Mouse (Mus musculus) heart, postnatal 25 days (tissue): Measurements from ENCODE around the gene Birc6. TPM values are rescaled to one million over a fixed set of nuclear protein-coding genes. Genes with fewer than 3 reads are reported as not detected.

Source experiments
- DNase-seq: peaks from one replicate; pipeline ENCODE4 v3.0.0; 2022; ENCODE audit warnings: low spot score
- intact Hi-C: fragments of 180-260 bp; cut with DNase I; formaldehyde crosslinking; loops from one replicate; pipeline ENCODE4 v1.15.1; 2025
- total RNA-seq, 2 experiments: library from RNA; stranded (reverse); gene quantifications; 2 replicates each; pipeline ENCODE4 v1.2.3; 2021

Birc6 gene
- total RNA-seq = 10 to 100 TPM; 74.5 to 92.1 TPM

DNA sequence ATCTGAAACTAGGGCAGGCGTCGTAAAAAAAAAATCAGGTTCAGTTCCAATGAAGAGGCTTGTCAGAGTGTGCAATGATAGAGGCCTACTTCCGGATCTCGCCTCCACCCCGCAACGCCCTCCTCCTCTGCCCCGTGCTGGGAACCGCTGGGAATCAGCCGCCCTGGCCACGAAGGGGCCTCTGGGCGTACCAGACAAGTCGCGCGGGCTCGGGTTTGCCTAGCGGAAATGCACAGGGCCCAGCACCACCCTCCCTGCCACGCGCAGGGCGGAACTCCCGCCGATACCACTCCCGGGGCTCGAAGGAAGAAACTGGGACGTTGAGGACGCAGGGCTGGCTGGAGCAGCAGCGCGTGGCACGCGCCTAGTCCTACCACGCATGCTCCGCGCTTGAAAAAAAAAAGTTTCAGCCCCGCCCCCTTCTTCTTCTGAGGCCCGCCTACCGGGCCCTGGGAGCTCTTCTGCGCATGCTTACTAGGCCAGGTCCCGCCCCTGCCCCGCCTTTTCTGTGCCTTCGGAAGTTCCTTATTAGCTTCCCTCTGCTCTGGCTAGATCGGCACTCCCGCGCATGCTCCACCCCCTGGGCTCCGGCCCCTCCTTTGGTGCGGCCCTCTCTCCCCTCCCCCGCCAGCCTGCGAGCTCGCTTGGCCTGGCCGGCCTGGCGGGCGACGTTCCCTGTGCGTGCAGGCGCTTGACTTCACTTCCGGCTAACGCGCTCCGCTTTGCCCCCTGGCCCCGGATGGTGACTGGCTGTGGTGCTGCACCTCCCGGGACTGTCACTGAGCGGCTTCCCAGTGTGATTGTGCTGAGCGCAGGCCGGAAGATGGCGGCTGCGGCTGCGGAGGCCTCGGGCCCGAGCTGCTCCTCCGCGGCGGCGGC, at the start of gene Birc6:
Gene Birc6, plus strand, starts transcription at position 567 of the 879 bp plus-strand sequence.
- peak; percentile 100 for DNase-seq
- intact Hi-C loops = loop anchor here (2.0 kb wide), 2 partner anchors 39 to 191 kb away; partner anchors contain the start of gene Yipf4

DNA sequence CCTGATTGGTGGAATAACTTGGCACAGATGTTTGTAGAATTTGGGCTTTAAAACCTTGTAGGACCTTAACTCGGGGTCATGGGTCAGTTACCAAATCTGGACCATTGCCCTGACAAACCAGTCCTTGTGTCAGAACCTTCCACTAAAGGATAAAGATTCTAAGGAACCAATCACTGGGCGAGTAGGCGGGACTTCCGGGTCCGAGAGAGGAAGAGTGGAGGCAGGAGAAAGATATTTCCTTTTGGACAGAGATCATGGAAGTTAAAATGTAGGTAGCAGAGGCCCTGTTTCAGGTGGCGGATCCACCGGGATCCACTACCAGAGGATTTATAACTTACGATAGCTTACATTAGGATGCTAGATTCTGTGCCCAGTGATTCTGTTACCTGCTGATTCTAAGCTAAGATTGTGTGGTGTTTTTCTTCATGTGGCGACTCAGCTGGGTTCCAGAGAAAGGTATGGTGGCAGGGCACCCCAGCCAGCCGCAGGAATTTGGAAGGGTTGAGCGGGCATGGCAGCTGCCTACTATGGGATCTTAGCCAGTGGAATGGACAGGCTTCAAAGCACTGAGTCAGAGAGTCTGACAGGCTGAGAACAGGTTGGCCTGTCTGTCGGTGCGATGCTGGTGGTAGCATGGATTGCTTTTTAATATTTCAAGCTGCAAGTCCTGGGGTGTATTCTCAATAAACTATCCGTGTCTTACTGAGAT, 47.6 kb upstream of the Birc6 start:
- DNase-seq = no peak
- intact Hi-C loops = no loop called here

DNA sequence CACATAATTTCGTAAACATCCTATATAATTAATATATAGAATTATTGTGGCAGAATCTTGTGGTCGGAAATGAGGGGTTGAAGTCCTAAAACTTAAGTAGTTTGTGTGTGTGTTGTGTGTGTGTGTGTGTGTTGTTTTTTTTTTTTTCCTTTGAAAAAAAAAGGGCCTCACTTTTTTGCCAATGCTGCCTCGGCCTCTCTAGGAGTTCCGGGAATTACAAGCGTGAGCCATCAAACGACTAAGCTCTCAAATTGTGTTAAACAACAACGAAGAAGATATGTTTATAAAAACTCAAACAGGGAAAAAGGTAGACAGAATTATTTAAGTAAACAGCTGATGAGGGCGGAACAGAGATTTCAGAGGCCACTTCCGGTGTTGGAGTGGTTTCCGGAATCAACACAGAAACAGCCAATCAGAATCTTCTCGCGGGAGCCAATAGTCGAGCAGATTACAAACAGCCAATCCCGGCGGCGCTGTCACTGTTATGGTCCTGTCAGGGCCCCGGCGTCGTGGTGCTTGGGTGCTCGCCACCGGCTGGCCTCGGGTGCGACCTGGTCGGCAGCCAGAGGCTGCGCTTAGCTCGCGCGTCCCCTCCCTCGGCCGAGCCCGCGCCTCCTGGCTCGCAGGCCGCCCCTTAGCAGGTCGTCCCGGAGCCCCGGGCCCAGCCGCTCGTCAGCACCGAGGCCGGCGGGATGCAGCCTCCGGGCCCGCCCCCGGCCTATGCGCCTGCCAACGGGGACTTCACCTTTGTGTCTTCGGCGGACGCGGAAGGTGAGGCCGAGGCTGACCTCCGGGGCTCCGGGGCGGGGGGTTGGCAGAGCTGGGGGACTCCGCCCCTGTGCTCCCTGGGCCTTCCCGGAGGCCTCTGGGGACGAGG, 38.8 kb upstream of the Birc6 start, which contains the start of gene Yipf4:
Gene Yipf4, plus strand, starts transcription at position 470 of the 877 bp plus-strand sequence.
- intact Hi-C loops = loop anchor here (2.0 to 5.0 kb wide), 2 partner anchors 40 to 92 kb away; partner anchors contain the start of genes Birc6 and Slc30a6
- DNase-seq = peak; percentile 96

DNA sequence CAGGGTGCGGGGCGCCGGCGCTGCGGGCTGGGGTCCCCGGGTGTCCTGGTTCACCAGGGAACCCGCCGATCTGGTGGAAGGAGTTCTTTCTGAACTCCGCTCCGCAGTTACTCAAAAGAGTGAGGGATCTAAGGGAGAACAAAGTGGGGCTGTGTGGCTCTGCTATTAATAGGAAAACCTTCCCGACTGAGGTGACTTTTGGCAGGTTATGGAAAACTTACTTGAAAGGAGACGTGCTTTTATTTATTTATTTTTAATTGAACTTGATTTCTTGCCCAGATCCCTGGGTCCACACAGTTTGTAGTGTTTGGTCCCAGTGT, 38.2 kb upstream of the Birc6 start:
- intact Hi-C loops = loop anchor here (2.0 to 5.0 kb wide), 2 partner anchors 39 to 93 kb away; partner anchors contain the start of genes Birc6 and Slc30a6
- DNase-seq = no peak

DNA sequence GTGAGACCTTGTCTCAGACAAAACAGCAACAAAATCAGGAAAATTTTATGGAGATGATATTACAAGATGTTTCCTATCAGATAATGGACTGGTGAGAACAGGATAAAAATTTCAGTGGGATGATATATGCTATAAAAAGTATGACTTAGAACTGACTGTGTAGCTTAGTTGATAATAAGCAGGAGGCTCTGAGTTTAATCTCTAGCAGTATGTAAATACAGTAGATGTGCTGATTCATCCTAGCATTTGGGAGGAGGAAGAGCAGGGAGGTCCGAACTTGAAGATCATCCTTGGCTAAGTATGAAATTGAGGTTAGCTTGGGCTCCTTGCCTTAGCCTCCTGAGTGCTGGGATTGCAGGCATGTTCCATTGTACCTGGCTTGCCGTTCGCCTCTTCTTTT, 36.5 kb upstream of the Birc6 start:
- DNase-seq = no peak
- intact Hi-C loops = no loop called here

DNA sequence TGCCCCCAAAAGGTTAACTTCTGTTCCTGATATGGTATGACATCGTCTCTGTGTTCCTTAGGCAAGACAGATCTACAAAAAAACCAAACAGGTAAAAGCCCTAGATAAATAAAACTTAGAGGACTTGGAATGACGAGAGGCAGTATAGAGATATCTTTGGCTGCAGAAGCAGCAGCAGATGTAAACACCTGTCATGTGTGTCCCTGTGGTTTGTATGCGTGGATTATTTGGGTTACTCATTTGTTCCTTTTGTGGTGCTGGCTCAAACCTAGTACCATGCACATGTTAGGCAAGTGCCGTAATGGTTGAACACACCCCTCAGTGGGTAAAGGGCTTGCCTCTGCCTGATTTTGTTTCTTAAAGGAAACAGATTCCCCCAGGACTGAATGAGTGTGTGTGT, 27.9 kb upstream of the Birc6 start:
- no peak for DNase-seq
- intact Hi-C loops = no loop called here

DNA sequence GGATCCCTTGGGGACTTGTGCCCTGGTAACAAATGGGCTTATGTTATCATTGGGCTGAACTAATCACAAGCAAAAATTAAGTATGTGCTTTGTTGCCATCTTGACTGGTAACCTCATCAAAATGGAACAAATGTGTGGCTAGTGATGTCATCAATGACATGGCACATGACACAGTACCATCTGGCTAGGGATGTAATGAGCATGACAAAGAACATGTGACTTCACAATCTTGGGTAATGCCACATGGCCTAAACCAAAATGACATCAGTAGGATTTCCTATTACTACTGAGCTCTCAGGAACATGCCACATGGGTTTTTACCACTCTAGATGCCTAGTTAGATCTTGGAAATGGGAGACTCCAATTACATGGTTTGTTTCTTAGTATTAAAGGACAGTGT, 27.0 kb upstream of the Birc6 start:
- DNase-seq = no peak
- intact Hi-C loops = no loop called here

DNA sequence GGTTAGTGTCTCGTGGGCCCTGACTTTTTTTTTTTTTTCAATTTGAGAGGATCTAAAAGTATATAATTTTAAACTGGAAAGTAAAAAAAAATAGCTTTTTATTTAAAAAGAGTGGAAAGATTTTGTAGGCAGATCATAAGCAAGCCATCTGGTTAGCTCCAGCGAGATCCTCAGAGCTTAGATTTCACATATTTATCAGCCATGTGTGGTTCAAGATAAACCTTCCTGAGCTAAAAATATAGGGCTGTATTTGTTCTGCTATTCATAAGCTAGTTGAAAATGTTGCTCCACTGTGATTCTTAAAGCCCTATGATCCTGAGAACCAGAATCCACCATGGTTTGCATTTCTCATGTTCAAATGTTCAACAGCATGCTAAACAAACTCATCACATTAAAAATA, 20.2 kb upstream of the Birc6 start:
- DNase-seq = no peak
- intact Hi-C loops = no loop called here

DNA sequence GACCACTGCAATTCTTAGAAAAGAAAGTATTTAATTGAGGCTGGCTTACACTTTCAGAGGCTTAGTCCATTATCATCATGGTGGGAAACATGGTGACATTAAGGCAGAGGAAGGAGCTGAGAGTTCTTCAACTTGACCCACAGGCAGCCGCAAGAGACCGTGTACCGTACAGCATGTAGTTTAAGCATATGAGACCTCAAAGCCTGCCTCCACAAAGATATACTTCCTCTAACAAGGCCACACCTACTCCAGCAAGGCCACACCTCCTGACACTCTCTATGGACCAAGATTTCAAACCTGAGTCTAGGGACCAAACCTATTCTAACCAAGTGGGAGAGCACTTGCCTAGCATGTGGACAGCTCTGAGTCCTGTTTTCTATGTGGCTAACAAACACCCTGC, 19.5 kb upstream of the Birc6 start:
- intact Hi-C loops = no loop called here
- no peak for DNase-seq

DNA sequence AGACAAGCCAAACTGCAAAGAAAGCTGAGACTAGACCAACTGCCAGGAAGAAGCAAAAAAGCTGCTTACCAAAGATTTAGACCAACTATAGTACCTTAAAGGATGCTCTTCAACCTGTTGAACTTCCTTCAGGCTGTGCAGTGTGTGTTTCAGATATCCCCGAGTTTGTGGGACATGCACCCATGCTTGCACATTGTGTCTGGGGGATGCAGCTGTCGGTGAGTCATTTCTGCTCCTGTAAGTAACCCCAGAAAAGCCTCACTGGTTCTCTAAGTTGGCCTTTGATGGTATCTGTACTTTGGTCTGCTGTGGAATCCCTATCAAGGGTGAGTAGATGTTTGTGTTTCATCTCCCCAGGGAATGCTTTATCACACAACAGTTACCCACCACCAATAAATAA, 15.8 kb upstream of the Birc6 start:
- intact Hi-C loops = no loop called here
- DNase-seq = no peak

DNA sequence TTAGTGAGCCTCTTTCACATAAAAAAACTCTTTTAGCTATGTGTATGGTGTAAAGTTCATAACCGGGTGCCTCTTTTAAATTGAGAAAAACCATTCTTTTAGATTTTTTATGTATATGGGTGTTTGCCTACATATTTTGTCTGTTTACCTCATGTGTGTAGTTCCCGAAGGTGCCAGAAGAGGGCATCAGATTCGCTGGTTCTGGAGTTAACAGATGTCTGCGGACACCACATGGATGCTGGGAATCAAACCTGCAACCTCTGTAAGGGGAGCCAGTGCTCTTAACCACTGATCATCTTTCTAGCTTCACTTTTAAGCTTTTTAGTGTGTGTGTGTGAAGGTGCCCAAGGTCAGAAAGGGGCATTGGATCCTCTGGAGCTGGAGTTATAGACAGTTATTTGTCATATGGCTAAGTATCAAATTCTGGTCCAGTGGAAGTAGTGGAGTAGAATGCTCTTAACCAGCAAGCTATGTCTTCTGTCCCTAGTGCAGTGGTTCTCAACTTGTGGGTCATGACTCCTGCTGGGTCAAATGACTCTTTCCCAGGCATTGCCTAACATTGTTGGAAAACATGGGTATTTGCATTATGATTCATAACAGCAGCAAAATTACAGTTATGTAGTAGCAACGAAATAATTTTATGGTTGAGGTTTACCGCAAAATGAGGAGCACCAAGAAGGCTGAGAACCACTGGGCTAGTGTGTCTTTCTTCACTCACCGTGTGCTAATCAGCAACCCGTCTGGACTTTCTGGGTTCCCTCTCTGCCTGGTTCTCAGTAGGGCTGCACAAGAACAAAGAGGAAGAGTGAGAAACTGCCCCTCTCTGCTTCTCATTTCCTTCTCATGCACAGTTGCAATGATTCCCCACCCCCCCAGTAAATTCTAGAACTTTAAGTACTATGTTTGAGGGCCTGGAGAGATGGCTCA, 5.0 kb upstream of the Birc6 start:
- DNase-seq = no peak
- intact Hi-C loops = no loop called here

DNA sequence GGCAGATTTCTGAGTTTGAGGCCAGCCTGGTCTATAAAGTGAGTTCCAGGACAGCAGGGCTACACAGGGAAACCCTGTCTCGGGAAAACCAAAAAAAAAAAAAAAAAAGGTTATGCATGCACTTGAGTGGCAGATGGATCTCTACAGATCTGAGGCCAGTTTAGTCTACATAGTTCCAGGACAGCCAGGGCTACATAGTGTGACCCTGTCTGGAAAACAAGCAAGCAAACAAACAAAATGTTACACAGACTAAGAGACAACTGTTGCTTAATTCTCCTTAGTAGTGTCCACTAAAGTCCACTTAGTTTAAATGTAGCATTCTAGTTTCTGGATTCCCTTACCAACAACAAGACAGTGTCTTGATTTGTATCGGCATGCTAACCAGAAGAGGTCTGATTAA, 2.0 kb upstream of the Birc6 start:
- DNase-seq = no peak

DNA sequence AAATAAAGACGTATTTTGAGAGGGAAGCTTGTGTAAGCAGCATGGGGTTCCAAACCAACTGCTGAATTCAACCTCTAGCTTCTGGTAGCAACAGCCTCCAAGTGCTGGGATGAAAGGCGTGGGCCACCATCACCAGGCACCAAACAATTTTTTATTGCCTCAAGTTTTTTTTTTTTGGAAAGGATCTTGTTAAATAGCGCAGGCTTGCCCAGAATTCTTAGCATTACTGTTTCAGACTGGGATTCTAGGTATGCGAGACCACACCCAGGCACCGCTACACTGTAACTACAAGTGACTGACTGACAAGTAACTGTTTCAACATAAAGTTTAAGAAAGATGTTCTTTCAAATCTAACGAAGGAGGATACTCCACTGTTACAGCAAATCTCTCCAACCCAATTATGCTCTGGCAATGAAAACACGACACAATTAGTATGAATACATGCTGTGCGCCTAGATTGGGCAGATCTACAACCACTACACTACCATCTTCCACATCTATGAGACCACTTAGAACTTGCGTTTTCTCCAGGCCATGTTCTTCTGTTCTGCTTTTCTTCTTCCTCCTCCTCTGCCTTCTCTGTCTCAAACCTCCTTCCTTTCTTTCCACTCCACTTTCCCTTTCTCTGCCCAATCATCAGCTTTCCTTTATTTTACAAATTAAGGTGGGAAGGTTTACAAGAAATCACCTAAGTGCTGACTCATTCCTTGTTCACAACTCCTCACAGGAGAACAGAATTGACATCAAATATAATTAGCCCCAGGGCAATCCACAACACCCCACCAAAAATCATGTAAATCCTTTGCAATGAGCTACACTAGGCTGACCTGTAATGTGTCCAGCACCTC, 1.1 kb upstream of the Birc6 start:
- intact Hi-C loops = loop anchor here (2.0 kb wide), 1 partner anchor 190 kb away; no protein-coding TSS in a partner anchor
- no peak for DNase-seq

More for the DNA sequence above, 2.0 kb upstream of the Birc6 start:
- intact Hi-C loops = loop anchor here (2.0 kb wide), 1 partner anchor 189 kb away; no protein-coding TSS in a partner anchor

DNA sequence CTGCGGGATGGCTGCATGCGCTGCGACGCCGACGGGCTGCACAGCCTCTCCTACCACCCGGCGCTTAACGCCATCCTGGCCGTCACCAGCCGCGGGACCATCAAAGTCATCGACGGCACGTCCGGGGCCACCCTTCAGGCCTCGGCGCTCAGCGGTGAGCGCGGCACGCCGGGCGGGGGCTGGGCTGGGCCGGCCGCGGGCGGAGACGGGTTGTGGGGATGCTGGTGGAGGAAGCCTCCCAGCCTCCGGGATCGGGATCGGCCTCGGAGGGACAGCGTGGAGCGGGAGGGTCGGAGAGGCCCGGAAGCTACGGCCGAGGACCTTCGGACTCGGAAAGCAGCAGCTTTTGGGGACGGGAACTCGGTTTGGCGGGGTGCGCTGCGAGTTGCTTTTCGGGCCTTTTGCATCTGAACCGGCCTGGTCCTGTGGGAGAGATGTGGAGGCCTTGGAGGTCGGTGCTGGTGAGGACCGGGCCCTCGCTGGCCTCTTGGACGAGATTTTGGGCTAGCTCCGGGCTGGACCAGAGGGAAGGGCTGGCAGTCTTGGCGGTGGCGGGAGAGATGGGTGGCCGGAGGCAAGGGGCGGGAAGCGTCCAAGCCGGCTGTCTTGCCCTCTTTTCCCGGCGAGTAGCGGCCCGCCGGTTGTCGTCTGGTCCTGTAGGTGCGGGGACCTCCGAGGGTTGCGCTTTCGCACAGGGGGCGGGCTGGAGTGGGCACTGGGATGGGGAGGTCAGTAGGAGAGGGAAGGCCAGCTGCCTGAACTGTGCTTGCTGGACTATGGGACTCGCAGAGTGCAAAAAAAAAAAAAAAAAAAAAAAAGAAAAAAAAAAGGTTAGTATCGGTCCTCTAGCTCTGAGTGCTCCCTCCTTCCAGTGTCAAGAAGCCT, 795 bp downstream of the Birc6 start:
- intact Hi-C loops = loop anchor here (2.0 kb wide), 1 partner anchor 40 kb away; the partner anchor contains the start of gene Yipf4
- no peak for DNase-seq

DNA sequence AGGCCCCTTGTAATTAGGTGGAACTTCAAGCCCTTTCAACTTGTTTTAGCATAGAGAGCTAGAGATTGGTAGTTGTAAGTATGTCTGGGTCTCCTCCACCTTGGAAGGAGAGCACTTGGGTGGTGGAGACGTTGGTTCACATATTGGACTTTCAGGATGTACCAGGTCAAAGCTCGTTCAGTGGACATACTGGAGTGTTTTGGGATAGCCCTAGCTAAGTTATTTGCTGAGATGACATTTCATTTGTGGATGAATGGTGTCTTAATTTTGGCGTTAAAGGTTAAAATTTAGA, 1.4 kb downstream of the Birc6 start:
- intact Hi-C loops = loop anchor here (2.0 kb wide), 1 partner anchor 41 kb away; the partner anchor contains the start of gene Yipf4
- DNase-seq = no peak

DNA sequence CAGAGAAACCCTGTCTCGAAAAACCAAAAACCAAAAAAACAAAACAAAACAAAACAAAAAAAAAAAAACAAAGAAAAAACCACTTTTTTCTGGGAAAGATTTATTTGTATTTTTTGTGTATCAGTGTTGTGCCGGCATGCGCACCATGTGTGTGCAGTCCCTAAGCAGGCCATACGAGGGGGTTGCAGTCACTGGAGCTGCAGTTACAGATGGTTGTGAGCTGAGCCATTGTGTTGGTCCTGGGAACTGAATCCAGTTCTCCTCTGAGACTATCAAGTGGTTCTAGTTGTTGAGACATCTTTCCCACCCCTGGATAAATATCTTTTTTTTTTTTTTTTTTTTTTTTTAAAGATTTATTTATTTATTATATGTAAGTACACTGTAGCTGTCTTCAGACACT, 6.9 kb downstream of the Birc6 start:
- DNase-seq = no peak
- intact Hi-C loops = no loop called here

DNA sequence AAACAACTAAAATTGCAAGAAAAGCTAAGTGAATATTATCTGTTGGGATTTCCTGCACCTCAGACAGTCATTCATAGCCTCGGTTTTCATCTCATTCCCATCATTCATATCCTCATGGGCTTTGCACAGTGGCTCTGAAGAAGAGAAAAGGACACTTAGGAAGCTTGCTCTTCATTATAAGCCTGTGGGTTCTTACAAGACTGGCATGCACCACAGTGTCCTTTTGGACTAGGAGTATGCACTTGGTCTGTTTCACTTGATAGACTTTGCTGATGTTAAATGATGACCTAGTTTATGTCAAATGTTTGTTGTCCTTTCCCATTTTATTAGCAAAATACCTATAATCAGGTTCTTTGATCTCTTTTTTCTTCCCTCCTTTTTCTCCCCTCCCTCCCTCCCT, 9.4 kb downstream of the Birc6 start:
- intact Hi-C loops = no loop called here
- no peak for DNase-seq
